Mouse (Mus musculus) stomach, postnatal 0 days (tissue): ENCODE results near the gene Copg2. TPM values are rescaled to one million over a fixed set of nuclear protein-coding genes. Genes with fewer than 3 reads are reported as not detected.

Experiments used
- ATAC-seq: fragments of 200-750 bp; cut with Nextera tagmentation; 2 replicates; pipeline ENCODE4 v1.8.0; 2017; ENCODE audit not compliant: low FRiP score, low TSS enrichment
- DNase-seq: peaks from one replicate; pipeline ENCODE4 v3.0.0-alpha.2; 2016; ENCODE audit warnings: low spot score
- H3K27ac ChIP-seq: fragments of 300-500 bp; sonication (generic); replicated peaks from 2 replicates; pipeline ENCODE4 v1.5.1; 2014; ENCODE audit warnings: mild to moderate bottlenecking, control low read depth
- H3K27me3 ChIP-seq: fragments of 300-500 bp; sonication (generic); 2 replicates; pipeline ENCODE4 v1.6.1; 2014; ENCODE audit warnings: low read length; ENCODE audit not compliant: control insufficient read depth, insufficient read depth
- H3K36me3 ChIP-seq: fragments of 300-500 bp; sonication (generic); 2 replicates; pipeline ENCODE4 v1.6.1; 2014; ENCODE audit warnings: low read length, mixed read lengths; ENCODE audit not compliant: control insufficient read depth, insufficient read depth
- H3K4me1 ChIP-seq: fragments of 300-500 bp; sonication (generic); replicated peaks from 2 replicates; pipeline ENCODE4 v1.6.1; 2014; ENCODE audit warnings: antibody characterized with exemption; ENCODE audit not compliant: control insufficient read depth, insufficient read depth
- H3K4me2 ChIP-seq: fragments of 300-500 bp; sonication (generic); replicated peaks from 2 replicates; pipeline ENCODE4 v1.6.1; 2014; ENCODE audit warnings: low read depth, mild to moderate bottlenecking, control low read depth, moderate library complexity
- H3K4me3 ChIP-seq: fragments of 300-500 bp; sonication (generic); 2 replicates; pipeline ENCODE4 v1.5.1; 2014; ENCODE audit warnings: low read depth, low read length, control low read depth
- H3K9ac ChIP-seq: fragments of 300-500 bp; sonication (generic); 2 replicates; pipeline ENCODE4 v1.6.1; 2014; ENCODE audit warnings: mild to moderate bottlenecking, low read length, control low read depth, mixed read lengths
- H3K9me3 ChIP-seq: fragments of 300-500 bp; sonication (generic); 2 replicates; pipeline ENCODE4 v1.6.1; 2016; ENCODE audit warnings: low read length; ENCODE audit not compliant: control insufficient read depth
- CTCF ChIP-seq: IDR thresholded peaks from 2 replicates; pipeline ENCODE4 v1.5.1; 2016; ENCODE audit warnings: antibody characterized with exemption, low read depth, mild to moderate bottlenecking, moderate library complexity
- EP300 ChIP-seq: optimal IDR thresholded peaks from 2 replicates; pipeline ENCODE3; 2016; ENCODE audit warnings: antibody characterized with exemption
- WGBS: fragments of 180-500 bp; shearing (Covaris S2); extraction: QIAGEN DNeasy Blood & Tissue Kit; methylation state at CpG from one replicate; pipeline ENCODE4 v1.1.7; 2014; 5-methylcytosine and 5-hydroxymethylcytosine counted together
- polyA plus RNA-seq: library from polyadenylated mRNA; unstranded; fragments of >200 nt; fragmentation: Nextera tagmentation; extraction: Ambion mirVana; gene quantifications from 2 replicates; pipeline ENCODE4 v1.2.1, GENCODE M21; 2015

The Copg2 gene
- polyA plus RNA-seq, 1 experiment from 2014 or later: 15.4 TPM

- peaks cover 8% of the 10 kb centered on the region; the same call in 1 of the 2 replicates for H3K36me3 ChIP-seq
- ATAC-seq (no peak), DNase-seq (no peak)
- H3K4me1 ChIP-seq: no peaks in the 10 kb centered on the region
- WGBS: 46% methylated on average over 20 of the region's 20 CpGs
- no peaks in the 10 kb centered on the region for H3K27me3 ChIP-seq
- peak overlapping the region; percentile 53 for H3K4me2 ChIP-seq
- peak overlapping the region; percentile 58 for H3K9ac ChIP-seq
- TF ChIP-seq EP300 (no peak), CTCF (no peak)
- H3K27ac ChIP-seq: peak overlapping the region; percentile 67; the same call in 1 of the 2 replicates
- H3K9me3 ChIP-seq: peaks cover 11% of the 10 kb centered on the region; the same call in 1 of the 2 replicates
- H3K4me3 ChIP-seq: peak overlapping the region; percentile 52
Observed at GRCm38 (mm10) chr6:30738464-30739006, 158.1 kb downstream of the Copg2 start.

DNA sequence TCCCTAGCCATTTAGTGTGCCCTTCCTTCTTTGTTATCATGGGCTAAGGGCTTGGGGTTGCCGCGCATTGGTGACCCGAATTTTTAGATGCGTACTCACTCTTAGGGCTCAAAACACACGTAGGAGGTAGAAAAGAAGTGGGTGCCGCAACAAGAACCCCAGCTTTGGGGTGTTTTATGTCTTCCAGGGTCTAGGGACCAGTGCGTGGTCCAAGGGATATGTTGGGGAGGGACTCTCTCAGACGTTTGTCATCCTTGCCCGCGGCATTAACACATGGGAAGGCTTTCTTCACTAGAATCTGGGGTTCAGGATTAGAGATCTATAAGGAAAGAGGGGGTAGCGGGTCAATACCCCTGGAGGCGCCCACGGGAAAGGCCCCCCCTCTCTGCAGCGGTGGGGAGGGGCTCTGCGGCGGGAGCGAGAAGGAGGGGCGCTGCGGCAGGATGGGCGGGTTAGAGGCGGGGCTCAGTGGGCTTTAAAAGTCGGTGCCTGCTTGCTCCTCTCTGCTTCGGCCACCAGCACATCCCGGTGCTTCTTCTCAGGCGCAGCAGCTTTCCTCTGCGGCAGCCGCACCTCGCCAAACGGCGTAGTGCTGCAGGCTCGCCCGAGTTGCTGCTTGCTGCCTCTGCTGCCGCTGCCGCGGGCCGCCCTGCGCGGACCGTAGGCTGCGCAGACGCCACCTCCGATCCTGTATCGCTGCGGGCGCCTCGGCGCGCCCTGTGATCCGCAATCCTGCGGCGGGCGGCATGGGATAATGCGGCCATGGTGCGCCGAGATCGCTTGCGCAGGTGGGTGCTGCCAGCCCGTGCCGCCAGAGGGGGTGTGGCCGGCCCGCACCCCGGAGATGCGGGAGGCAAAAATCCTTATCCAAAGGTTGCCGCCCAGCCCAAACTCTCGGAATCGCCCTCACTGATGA, 158.8 kb downstream of the Copg2 start:
- peaks cover 5% of the 10 kb centered on the region; the same call in 1 of the 2 replicates for H3K36me3 ChIP-seq
- peaks cover 11% of the 10 kb centered on the region; the same call in 1 of the 2 replicates for H3K9me3 ChIP-seq
- no peaks in the 10 kb centered on the region for H3K4me1 ChIP-seq
- 57% methylated on average over 58 of the region's 66 CpGs for WGBS
- H3K4me3 ChIP-seq: peak overlapping the region; percentile 52
- H3K9ac ChIP-seq: peak overlapping the region; percentile 58
- DNase-seq: peak; percentile 56
- no peaks in the 10 kb centered on the region for H3K27me3 ChIP-seq
- peak overlapping the region; percentile 67 for H3K27ac ChIP-seq
- TF ChIP-seq EP300 (no peak), CTCF (peak; percentile 26; the same call in 1 of the 2 replicates)
- peak; percentile 63; the same call in 1 of the 2 replicates for ATAC-seq
- H3K4me2 ChIP-seq: peak overlapping the region; percentile 53

DNA sequence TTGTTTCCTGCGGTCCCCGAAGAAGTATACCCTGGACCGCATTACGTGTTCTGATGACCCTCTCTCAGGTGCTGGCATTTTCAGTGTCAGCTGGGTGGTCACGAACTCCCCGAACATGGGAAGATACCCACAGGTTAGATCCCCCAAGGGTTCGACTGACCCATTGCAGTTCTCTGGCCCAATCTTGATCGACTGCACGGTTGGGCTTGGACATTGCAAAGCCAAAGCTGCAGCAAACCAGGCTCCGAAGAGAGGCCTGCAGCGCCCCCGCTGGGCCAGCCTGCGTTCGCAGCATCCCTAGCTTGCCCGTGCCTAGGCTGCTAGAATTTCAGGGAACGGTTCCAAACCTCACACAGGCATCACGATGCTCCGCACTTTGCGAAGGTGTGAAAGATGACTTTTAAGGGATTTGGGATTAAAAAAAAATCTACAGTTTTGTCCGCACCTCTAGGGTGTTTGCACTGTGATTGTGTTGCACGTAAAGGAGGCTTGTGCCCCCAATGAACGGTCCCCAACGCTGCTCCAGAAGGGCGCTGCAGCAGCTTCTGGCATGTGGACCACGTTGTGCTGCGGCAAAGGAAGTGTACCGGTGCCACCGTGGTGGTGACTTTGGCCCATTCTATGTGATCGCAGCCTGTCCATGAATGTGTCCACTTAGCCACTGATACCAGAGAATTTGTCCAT, 159.6 kb downstream of the Copg2 start:
- DNase-seq: peak; percentile 76
- 48% methylated on average over 29 of the region's 29 CpGs for WGBS
- Histone ChIP-seq H3K4me1 (no peaks in the 10 kb centered on the region), H3K36me3 (no peaks in the 10 kb centered on the region), H3K9ac (peak overlapping the region; percentile 18; the same call in 1 of the 2 replicates), H3K4me2 (peak overlapping the region; percentile 53), H3K4me3 (peak overlapping the region; percentile 52), H3K27ac (0 out of 2 replicates have a peak overlapping the region, but pooled peaks have one; percentile 18), H3K9me3 (peaks cover 11% of the 10 kb centered on the region; the same call in 1 of the 2 replicates), H3K27me3 (no peaks in the 10 kb centered on the region)
- peak; percentile 75 for ATAC-seq
- TF ChIP-seq CTCF (peak; percentile 80), EP300 (no peak)

- peak overlapping the region; percentile 8; the same call in 1 of the 2 replicates for H3K4me2 ChIP-seq
- H3K27me3 ChIP-seq: no peaks in the 10 kb centered on the region
- H3K9me3 ChIP-seq: peaks cover 11% of the 10 kb centered on the region; the same call in 1 of the 2 replicates
- no peak overlapping the region; the same call in 1 of the 2 replicates for H3K4me3 ChIP-seq
- no peak for ATAC-seq
- no peak for DNase-seq
- TF ChIP-seq CTCF (no peak), EP300 (no peak)
- H3K27ac ChIP-seq: no peak overlapping the region
- H3K4me1 ChIP-seq: no peaks in the 10 kb centered on the region
- 48% methylated on average over 13 of the region's 13 CpGs for WGBS
- H3K9ac ChIP-seq: no peak overlapping the region
- no peaks in the 10 kb centered on the region for H3K36me3 ChIP-seq
Observed at GRCm38 (mm10) chr6:30736372-30736762, 160.2 kb downstream of the Copg2 start.

DNA sequence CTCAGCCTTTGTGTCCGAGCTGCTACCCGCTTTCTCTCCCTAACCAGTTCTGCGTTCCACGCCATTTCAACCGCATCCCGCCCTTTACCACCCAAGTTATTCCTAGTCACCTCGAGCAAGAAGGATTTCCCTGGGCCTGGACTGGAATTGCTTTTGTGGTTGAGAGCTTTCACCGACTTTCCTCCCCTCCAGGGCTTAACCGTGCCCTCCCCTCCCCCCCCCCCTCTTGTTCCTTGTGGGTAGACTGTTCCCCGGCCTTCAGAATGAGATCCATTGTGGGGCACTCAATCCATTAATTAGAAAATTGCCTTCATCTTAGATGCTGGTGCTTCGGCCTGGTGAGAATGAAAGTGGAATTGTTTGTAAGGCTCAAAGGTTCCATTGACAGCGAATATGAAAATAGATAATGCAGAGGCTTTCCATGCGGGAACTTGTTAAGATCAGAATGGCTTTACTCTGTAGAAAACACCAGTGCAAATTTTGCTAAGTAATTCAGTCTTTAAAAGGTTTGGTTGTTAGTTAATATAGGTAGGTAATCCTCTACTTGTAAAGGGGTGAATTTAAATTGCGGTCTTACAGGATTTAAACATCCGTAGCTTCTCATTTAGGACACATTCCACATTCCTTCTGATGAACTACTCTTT, 160.7 kb downstream of the Copg2 start:
- H3K9ac ChIP-seq: peak overlapping the region; percentile 35; the same call in 1 of the 2 replicates
- no peaks in the 10 kb centered on the region for H3K36me3 ChIP-seq
- 48% methylated on average over 15 of the region's 15 CpGs for WGBS
- H3K27ac ChIP-seq: peak overlapping the region; percentile 45
- H3K27me3 ChIP-seq: no peaks in the 10 kb centered on the region
- H3K9me3 ChIP-seq: peaks cover 11% of the 10 kb centered on the region; the same call in 1 of the 2 replicates
- H3K4me1 ChIP-seq: no peaks in the 10 kb centered on the region
- TF ChIP-seq CTCF: no peak
- no peak for TF ChIP-seq EP300
- no peak for DNase-seq
- H3K4me2 ChIP-seq: peak overlapping the region; percentile 29; the same call in 1 of the 2 replicates
- ATAC-seq: no peak
- H3K4me3 ChIP-seq: peak overlapping the region; percentile 10; the same call in 1 of the 2 replicates
